Mouse (Mus musculus) erythroblast, embryonic 14.5 days (primary cell): ENCODE measurements at regions not wholly inside any gene's neighbourhood (a gene's known extent, or its start where the extent isn't known, plus 50 kb on each side); places are given as distances from the start of the nearest gene placed in this dataset.
"Not testable (repeated sequence)": the region's sequence is repeated elsewhere in the genome, so short reads cannot be mapped to it uniquely, and the experiment has no call there.

Experiments
- H3K27me3 ChIP-seq: 2 replicates; pipeline ENCODE4 v1.6.1; 2012; ENCODE audit warnings: inconsistent platforms; ENCODE audit not compliant: control insufficient read depth
- H3K36me3 ChIP-seq: 2 replicates; pipeline ENCODE4 v1.6.1; 2012; ENCODE audit warnings: mild to moderate bottlenecking, inconsistent platforms; ENCODE audit not compliant: control insufficient read depth
- H3K4me1 ChIP-seq: 2 replicates; pipeline ENCODE4 v1.6.1; 2012; ENCODE audit warnings: inconsistent platforms; ENCODE audit not compliant: control insufficient read depth
- H3K4me3 ChIP-seq: replicated peaks from 2 replicates; pipeline ENCODE3; 2012; ENCODE audit warnings: moderate library complexity, mild to moderate bottlenecking, inconsistent platforms
- H3K9me3 ChIP-seq: 2 replicates; pipeline ENCODE4 v1.6.1; 2012; ENCODE audit warnings: low read length, inconsistent platforms, mixed read lengths; ENCODE audit not compliant: control insufficient read depth
- GATA1 ChIP-seq: IDR thresholded peaks from 2 replicates; pipeline ENCODE4 v1.6.1; 2012; ENCODE audit warnings: low read length, inconsistent platforms, mixed read lengths
- TAL1 ChIP-seq: IDR thresholded peaks from 3 replicates; pipeline ENCODE4 v1.6.1; 2012; ENCODE audit warnings: low read length, inconsistent platforms, mixed read lengths

DNA sequence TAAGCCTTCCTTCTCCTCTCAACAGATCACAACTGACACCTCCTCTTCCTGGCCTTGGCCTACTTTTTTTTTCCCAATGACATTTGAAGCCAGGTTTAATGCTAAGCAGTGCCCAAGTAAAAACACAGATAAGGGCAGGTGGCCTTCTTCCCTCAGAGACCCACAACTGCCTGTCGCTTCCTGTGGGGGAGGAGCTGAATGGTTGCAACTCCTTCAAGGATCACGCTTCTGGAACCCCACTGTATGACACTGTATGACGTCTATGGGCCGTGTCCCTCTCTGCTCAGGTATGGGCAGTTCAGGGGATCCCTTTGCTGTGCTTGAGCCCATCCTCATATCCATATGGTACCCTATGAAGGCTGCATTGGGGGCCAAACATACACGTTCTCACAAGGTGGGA is 103.9 kb upstream of the Fhl2 start:
- no peaks in the 10 kb centered on the region for H3K36me3 ChIP-seq
- TF ChIP-seq GATA1: no peak
- no peak for TF ChIP-seq TAL1

DNA sequence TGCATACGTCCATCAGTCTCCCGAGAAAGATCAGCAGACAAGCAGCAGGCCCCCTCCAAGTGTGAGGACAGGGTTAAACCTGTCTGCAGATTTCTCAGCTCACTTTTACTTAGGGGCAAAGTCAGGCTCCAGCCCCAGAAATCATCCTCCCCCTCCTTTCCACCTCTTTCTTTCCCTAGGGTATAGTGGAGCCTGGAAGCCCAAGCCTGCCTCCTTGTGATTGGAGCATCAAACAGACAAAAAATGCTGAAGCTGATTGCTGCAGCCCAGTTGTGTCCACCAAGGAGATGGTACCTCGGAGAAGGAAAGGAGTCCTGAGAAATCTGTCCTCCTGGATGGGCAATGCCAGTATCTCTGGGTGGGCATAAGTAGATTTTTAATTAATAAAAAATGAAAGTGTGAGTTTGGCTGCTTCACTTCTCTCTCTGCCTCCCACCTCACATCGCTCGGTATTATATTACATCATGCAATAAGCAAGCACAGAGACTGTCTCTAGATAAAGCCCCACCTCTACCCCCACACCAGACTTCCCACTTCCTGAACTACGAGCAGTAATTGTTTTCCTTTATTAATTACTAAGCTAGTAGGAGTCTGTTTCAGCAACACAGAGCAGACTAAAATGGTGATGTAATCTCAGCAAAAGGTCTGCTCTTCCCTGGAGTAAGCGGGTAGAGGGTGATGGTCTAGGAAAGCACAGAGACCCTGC is 105.2 kb upstream of the Fhl2 start:
- peaks cover 36% of the 10 kb centered on the region for H3K4me1 ChIP-seq
- H3K27me3 ChIP-seq: no peaks in the 10 kb centered on the region
- TF ChIP-seq TAL1 (no peak), GATA1 (no peak)
- H3K36me3 ChIP-seq: no peaks in the 10 kb centered on the region
- H3K9me3 ChIP-seq: no peaks in the 10 kb centered on the region
- H3K4me3 ChIP-seq: no peak overlapping the region

More for the DNA sequence above, 103.9 kb upstream of the Fhl2 start:
- Histone ChIP-seq H3K4me3 (no peak overlapping the region), H3K27me3 (no peaks in the 10 kb centered on the region), H3K9me3 (no peaks in the 10 kb centered on the region), H3K4me1 (peaks cover 37% of the 10 kb centered on the region)

DNA sequence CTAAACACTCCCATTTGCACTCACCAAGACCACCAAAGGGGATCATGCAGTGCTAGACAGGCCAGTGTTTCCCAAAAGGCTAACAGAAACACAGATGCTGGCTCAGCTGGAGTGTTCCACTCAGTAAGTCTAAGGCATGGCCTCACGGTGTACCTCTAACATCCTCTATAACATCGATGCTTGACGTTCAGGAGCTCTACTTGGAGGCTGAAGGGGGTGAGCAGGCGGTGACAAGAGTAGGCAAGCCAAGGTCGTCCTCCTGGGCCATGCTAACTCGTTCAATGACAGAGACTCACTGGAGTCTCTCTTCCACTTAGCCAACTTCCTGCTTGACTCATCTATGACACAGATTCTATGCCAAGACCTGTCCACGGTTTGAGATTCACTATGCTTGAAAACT is 105.9 kb upstream of the Fhl2 start:
- Histone ChIP-seq H3K4me1 (peaks cover 31% of the 10 kb centered on the region), H3K27me3 (no peaks in the 10 kb centered on the region), H3K36me3 (no peaks in the 10 kb centered on the region), H3K4me3 (no peak overlapping the region), H3K9me3 (no peaks in the 10 kb centered on the region)
- TF ChIP-seq GATA1: no peak
- no peak for TF ChIP-seq TAL1

DNA sequence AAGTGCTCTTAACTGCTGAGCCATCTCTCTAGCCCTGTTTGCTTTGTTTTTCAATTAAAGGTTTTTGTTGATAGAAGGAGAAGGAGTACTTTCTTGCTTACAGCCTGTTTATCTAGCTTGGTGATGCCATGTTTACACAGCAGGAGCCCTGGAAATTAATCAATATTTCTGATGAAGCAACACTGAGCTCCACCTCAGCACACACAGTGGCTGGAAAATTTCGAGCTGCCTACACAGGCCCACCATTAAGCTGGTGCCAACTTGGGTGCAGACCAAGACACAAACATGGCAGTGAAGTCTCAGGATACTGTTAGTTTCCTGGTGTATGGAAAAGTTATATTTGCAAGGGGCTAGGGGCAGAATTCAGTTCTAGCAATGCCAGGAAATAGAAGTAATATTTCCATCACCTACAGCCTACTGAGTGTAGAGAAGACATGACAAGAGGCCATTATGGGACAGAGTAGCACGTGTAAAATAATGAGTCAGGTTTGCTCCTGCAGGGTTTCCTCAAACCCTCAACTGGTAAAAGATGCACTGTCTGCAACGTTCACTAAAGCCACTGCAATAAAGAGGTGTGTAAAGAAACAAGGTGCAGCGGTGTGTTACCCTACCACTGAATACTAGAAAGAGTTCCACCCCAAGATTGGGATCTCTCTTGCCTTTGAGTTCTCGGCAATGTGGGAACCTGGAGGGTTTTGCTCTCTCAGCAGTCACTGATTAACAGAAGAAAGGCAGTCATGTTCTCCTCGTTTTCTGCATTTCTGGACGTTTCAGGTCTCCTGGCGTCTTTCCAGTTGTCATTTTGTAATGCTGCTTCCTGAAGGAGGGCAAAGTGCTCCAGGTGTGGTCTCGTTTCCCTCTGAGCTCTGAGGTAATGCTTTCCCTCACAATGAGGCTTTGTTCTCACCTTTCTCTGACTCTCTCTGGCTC is 108.8 kb upstream of the Fhl2 start:
- H3K4me1 ChIP-seq: peaks cover 2% of the 10 kb centered on the region
- H3K27me3 ChIP-seq: no peaks in the 10 kb centered on the region
- TF ChIP-seq TAL1 (no peak), GATA1 (no peak)
- no peak overlapping the region for H3K4me3 ChIP-seq
- no peaks in the 10 kb centered on the region for H3K36me3 ChIP-seq
- no peaks in the 10 kb centered on the region for H3K9me3 ChIP-seq

DNA sequence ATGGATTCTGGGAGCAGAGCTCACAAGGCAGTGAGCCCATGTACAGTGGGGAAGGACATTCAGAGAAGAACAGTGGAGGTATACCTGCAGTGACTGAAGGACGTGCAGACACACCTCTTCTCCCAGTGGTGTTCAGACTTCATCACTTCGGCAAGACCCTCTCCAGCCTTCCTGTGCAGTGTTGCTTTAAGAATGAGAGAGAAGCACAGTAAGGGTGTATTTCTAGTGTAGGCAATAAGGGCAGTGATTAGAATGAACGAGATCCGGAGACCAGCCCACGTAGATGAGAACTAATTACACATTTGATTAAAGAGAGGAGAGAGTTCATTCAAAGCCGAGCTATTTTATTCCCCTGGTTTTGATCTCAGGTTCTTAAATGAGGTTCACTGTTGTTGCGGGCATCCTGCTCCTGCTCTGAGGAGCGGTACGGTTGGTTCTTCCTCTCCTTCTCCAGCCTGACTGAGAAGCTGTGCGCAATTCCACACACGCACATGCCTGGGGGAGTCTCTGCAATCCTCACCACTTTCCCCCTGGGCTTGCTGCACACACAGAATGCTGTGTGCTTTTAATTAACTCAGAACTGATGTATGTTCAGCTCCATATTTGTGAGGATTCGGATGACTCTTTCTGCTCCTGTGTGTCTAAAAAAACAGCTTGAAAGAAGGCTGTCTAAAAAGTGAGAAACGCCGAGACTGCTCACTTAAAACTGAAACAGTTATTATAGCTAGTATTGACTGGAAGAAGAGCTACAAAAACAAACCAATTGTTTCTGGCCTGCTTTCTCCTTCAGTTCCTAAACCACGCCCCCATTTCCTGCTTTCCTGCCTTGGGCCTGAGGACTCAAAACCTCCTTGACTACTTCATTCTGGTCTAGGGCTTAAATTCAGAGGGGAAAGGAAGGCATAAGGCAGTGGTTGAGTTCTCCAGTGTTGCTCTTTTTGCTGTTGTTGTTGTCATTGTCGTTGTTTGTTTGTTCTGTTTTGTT is 114.2 kb upstream of the Fhl2 start:
- H3K9me3 ChIP-seq: no peaks in the 10 kb centered on the region
- no peak overlapping the region for H3K4me3 ChIP-seq
- TF ChIP-seq TAL1 (no peak), GATA1 (no peak)
- no peaks in the 10 kb centered on the region for H3K4me1 ChIP-seq
- H3K36me3 ChIP-seq: no peaks in the 10 kb centered on the region
- H3K27me3 ChIP-seq: no peaks in the 10 kb centered on the region

DNA sequence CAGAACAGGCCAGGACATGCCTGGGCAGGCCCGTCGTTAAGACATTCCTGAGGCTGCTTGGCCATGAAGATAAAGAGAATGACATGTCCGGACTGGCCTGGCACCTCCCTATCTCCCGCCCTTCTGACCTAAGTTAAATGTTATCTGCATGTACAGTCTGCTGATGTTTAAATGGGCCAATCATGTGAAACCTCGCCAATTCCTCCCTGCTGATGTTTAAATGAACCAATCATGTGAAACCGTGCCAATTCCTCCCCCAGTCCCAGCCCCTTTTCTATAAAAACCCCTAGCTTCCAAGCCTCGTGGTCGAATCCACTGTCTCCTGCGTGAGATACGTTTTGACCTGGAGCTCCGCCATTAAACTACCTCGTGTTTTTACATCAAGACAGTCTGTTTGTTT is 119.5 kb upstream of the Fhl2 start:
- H3K4me3 ChIP-seq, H3K36me3 ChIP-seq, H3K27me3 ChIP-seq, H3K4me1 ChIP-seq, H3K9me3 ChIP-seq: not testable (repeated sequence)

DNA sequence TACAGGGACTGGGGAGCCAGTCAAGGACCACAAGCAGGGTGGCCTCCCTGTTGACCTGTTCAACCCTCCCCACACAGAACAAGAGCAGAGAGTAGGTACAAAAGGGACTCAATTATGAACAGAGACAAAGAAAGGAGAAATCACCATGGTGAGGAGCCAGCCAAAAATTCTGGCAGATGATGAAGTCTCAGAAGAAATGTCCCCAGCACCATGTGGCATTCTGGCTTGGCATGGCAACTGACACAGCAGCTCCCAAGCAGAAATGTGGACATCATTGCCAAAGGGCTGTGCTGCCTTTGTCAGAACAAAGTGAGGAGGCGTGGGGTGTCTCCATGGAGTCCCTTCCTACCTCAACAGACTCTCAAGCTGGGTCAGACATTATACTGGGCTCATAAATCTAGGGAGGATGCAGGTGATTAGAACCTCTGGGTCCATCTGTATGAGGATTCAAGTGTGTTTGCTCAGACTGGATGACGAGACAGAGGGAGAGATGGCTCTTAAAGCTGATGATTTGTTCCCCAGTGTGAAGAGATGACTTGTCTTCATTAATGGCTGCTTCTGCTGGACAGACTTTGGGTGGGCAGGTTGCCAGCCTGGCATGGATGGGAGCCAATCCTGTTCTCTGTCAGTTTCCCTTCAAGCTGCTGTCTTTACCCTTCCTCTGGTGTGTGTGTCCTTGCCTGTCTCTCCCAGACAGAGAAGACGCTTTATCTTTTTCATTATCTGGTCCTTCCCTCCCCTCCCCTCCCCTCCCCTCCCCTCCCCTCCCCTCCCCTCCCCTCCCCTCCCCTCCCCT is 120.5 kb upstream of the Fhl2 start:
- TF ChIP-seq GATA1 (no peak), TAL1 (no peak)
- no peaks in the 10 kb centered on the region for H3K4me1 ChIP-seq

DNA sequence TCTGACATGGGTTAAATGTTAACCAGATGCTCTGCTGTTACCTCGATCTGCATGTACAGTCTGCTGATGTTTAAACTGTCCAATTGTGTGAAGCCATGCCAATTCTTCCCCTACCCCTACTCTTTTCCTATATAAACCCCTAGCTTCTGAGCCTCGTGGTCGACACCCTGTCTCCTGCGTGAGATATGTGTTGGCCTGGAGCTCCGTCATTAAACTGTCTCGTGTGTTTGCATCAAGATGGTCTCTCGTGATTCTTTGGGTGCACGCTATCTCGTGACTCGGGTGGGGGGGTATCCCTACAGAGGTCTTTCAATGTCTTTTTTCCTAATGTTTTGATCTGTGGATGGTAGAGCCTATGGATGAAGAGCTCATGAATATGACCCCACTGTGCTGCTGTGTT is 110.9 kb upstream of the Nck2 start:
- H3K36me3 ChIP-seq, H3K4me3 ChIP-seq, H3K27me3 ChIP-seq, H3K4me1 ChIP-seq: not testable (repeated sequence)
- H3K9me3 ChIP-seq: peaks cover 14% of the 10 kb centered on the region

More for the DNA sequence above, 120.5 kb upstream of the Fhl2 start:
- Histone ChIP-seq H3K4me3 (no peak overlapping the region), H3K9me3 (no peaks in the 10 kb centered on the region), H3K27me3 (no peaks in the 10 kb centered on the region), H3K36me3 (no peaks in the 10 kb centered on the region)
